Mouse (Mus musculus): ENCODE data around the gene Cops6.

GRCm38 (mm10) chr5:138116255-138117198, 44.3 kb upstream of the Cops6 start, which contains the start of gene Zscan21:
- TF ChIP-seq POLR2AphosphoS2 (IDR thresholded peaks at IDR 0.05; ENCODE audit: insufficient read length, low read depth) (peak; percentile 94), POLR2A (IDR thresholded peaks at IDR 0.05; ENCODE audit: insufficient read length, low read depth) (peak; percentile 91), MYOD1 (IDR thresholded peaks at IDR 0.05; ENCODE audit: control insufficient read depth in 1 of 3, insufficient read length in 2 of 3, low read depth in 2 of 3) (no peak), E2F4 (IDR thresholded peaks at IDR 0.05; ENCODE audit: insufficient read depth) (no peak), REST (IDR thresholded peaks at IDR 0.05; ENCODE audit: insufficient read depth, insufficient read length) (no peak), SRF (IDR thresholded peaks at IDR 0.05; ENCODE audit: control insufficient read depth, insufficient read length, low read depth) (no peak), MYOG (IDR thresholded peaks at IDR 0.05; ENCODE audit: control insufficient read depth in 1 of 3, insufficient read depth in 1 of 3, insufficient read length in 2 of 3, low read depth in 2 of 3) (peak in 1 of 3 experiments; percentile 18)
